Mouse (Mus musculus): Measurements from ENCODE around the gene Cd2bp2. TPM values are rescaled to one million over a fixed set of nuclear protein-coding genes. Genes with fewer than 3 reads are reported as not detected.
A peak's percentile ranks its signal among the peaks of the same experiment; 100 is the strongest.

Cd2bp2 gene
- total and polyA plus RNA-seq, 3 experiments = 18.2 to 35.2 (median 33.4) TPM

DNA sequence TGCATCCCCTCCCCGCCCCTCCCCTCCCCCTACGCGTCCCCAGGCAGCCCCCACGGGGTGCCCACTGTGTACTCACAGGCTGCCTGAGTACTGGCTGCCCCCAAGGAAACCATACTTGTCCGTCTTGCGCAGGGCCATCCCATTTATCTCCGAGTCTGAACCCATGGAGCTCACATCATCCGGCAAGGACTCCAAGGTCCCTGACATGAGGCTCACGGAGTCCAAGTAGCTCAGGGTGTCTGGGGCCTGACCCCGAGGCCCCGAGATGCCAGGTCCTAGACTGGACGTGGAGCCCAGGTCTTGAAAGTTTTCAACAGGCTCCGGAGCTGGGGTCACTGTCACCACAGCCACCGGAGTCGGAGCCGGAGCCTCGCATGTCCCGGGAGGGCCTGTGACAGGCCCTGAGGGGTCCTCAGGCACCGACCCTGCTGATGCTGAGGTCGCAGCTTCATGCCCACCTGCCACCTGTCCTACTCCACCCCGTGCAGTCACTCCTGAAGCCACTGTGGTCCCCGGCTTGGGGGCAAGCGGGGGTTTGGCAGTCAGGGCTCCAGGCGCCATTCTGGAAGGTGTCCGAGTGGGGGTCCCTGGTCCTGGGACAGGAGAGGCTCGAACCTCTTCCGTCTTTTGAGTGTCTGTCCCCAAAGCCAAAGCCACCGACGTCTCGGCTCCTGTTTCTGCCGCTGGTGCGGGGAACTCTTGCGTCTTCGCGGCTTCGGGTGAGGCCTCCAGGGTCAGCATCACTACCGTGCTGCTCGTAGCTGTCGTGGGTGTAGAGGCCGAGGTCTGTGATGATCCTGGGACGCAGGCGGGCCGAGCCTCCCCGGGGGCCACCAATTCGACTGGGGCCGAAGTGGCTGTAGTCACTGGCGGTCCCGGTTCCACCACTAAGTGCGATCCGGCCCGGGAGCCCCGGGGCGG, 11.8 kb upstream of the Cd2bp2 start:
- intact Hi-C loops (cut with DNase I) = loop anchor here (1.0 to 10.0 kb wide), 2 partner anchors 11 to 623 kb away; partner anchors contain the start of genes Apobr, Cd2bp2 and Cln3

DNA sequence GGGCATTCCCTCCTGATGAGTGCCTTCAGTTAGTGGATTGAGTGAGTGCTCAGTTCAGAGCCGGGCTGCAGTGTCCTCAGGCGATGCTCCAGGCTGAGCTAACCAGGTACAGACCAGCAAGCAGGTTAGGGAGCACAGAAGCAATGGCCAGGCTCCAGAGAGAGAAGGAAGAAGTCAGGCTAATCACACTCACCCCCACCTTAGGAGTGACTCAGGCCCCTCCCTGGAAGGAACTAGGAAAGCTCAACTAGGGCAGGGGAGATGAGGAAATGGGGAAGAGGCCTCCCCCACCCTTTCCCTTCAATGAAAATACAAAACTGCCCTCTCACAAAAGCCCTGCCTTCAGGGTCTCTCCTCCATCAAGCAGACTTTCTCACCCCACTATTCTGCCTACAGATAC, 10.8 kb upstream of the Cd2bp2 start:
- intact Hi-C loops (cut with DNase I) = loop anchor here (10.0 kb wide), 1 partner anchor 622 kb away; the partner anchor contains the start of genes Apobr and Cln3
- Histone ChIP-seq H3K9ac (ENCODE audit: low read depth, low read length) (peak overlapping the region; percentile 90), H3K36me3 (ENCODE audit: control insufficient read depth, insufficient read depth, low read length) (no peaks in the 10 kb centered on the region), H3K4me3 (peak overlapping the region; percentile 78), H3K27ac (peak overlapping the region; percentile 15; the same call in 1 of the 2 replicates), H3K4me1 (ENCODE audit: control insufficient read depth, insufficient read depth, low read length) (peaks cover 2% of the 10 kb centered on the region; the same call in 1 of the 2 replicates), H3K79me2 (replicated peaks; ENCODE audit: control insufficient read depth, insufficient read depth, low read length) (peaks cover 3% of the 10 kb centered on the region), H3K27me3 (ENCODE audit: control insufficient read depth, insufficient read depth, low read length) (no peaks in the 10 kb centered on the region)
- DNase-seq = no peak
- 26% methylated on average over 2 of the region's 2 CpGs for WGBS
- TF ChIP-seq POLR2A (IDR thresholded peaks at IDR 0.05; ENCODE audit: insufficient read depth, low read depth, low read length) (no peak), CTCF (IDR thresholded peaks at IDR 0.05) (no peak), EP300 (IDR thresholded peaks at IDR 0.05; ENCODE audit: insufficient read depth, low read depth, low read length) (no peak)

More for the DNA sequence above, 11.8 kb upstream of the Cd2bp2 start:
- Histone ChIP-seq H3K4me1 (ENCODE audit: control insufficient read depth, insufficient read depth, low read length) (peaks cover 2% of the 10 kb centered on the region; the same call in 1 of the 2 replicates), H3K27me3 (ENCODE audit: control insufficient read depth, insufficient read depth, low read length) (no peaks in the 10 kb centered on the region), H3K36me3 (ENCODE audit: control insufficient read depth, insufficient read depth, low read length) (no peaks in the 10 kb centered on the region), H3K79me2 (replicated peaks; ENCODE audit: control insufficient read depth, insufficient read depth, low read length) (peaks cover 3% of the 10 kb centered on the region), H3K4me3 (peak overlapping the region; percentile 78), H3K9ac (ENCODE audit: low read depth, low read length) (peak overlapping the region; percentile 90), H3K27ac (peak overlapping the region; percentile 85)
- TF ChIP-seq EP300 (IDR thresholded peaks at IDR 0.05; ENCODE audit: insufficient read depth, low read depth, low read length) (no peak), POLR2A (IDR thresholded peaks at IDR 0.05; ENCODE audit: insufficient read depth, low read depth, low read length) (no peak), CTCF (IDR thresholded peaks at IDR 0.05) (no peak)
- DNase-seq = peak in 1 of 2 experiments; percentile 34
- WGBS = under 1% methylated on average over 53 of the region's 53 CpGs

- Histone ChIP-seq H3K36me3 (ENCODE audit: control insufficient read depth, insufficient read depth, low read length) (no peaks in the 10 kb centered on the region; the same call in 1 of the 2 replicates), H3K4me3 (peak overlapping the region; percentile 68), H3K4me1 (ENCODE audit: control insufficient read depth, insufficient read depth, low read length) (peaks cover 7% of the 10 kb centered on the region), H3K27me3 (ENCODE audit: control insufficient read depth, insufficient read depth, low read length) (no peaks in the 10 kb centered on the region), H3K9ac (ENCODE audit: low read depth, low read length) (no peak overlapping the region), H3K27ac (peak overlapping the region; percentile 70; the same call in 1 of the 2 replicates), H3K79me2 (replicated peaks; ENCODE audit: control insufficient read depth, insufficient read depth, low read length) (peaks cover 2% of the 10 kb centered on the region; the same call in 1 of the 2 replicates)
- WGBS = 42% methylated on average over 11 of the region's 11 CpGs
- intact Hi-C loops (cut with DNase I) = loop anchor here (1.0 to 10.0 kb wide), 2 partner anchors 12 to 182 kb away; partner anchors contain the start of genes Mvp, Mylpf, Pagr1a and Pagr1b
- no peak for DNase-seq
- no peak for TF ChIP-seq CTCF (IDR thresholded peaks at IDR 0.05)
Measured at GRCm38 (mm10) chr7:127196484-127196883, 634 bp upstream of the Cd2bp2 start.

DNA sequence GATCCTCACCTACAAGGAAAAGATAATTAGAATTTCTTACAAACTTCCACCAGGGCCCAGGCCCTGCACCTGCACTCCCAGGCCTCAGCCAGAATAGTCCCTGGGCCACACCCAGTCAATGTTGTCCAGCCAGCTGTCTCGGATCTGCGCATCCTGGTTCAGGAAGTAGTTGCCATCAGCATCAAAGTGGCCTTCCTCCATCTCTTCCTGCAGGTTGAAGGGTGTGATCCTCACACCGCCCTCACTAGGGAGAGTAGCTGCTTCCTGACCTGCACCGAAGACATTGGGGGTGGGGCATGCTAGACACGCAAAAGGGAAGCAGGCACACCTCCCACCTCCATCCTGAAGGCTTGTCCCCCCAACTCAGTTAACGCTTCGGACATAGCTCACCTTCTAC, 1.2 kb downstream of the Cd2bp2 start:
- Histone ChIP-seq H3K27ac (no peak overlapping the region), H3K4me3 (peak overlapping the region; percentile 68; the same call in 1 of the 2 replicates), H3K79me2 (replicated peaks; ENCODE audit: control insufficient read depth, insufficient read depth, low read length) (peaks cover 2% of the 10 kb centered on the region; the same call in 1 of the 2 replicates), H3K9ac (ENCODE audit: low read depth, low read length) (no peak overlapping the region), H3K36me3 (ENCODE audit: control insufficient read depth, insufficient read depth, low read length) (no peaks in the 10 kb centered on the region; the same call in 1 of the 2 replicates), H3K27me3 (ENCODE audit: control insufficient read depth, insufficient read depth, low read length) (no peaks in the 10 kb centered on the region), H3K4me1 (ENCODE audit: control insufficient read depth, insufficient read depth, low read length) (peaks cover 7% of the 10 kb centered on the region)
- 48% methylated on average over 7 of the region's 7 CpGs for WGBS
- DNase-seq = no peak
- intact Hi-C loops (cut with DNase I) = loop anchor here (10.0 kb wide), 1 partner anchor 180 kb away; the partner anchor contains the start of genes Mvp, Pagr1a and Pagr1b
- no peak for TF ChIP-seq CTCF (IDR thresholded peaks at IDR 0.05)
- TF ChIP-seq EP300 (IDR thresholded peaks at IDR 0.05; ENCODE audit: insufficient read depth, low read depth, low read length) = no peak
- no peak for TF ChIP-seq POLR2A (IDR thresholded peaks at IDR 0.05; ENCODE audit: insufficient read depth, low read depth, low read length)

GRCm38 (mm10) chr7:127194011-127194632, 1.7 kb downstream of the Cd2bp2 start:
- no peaks in the 10 kb centered on the region; the same call in 1 of the 2 replicates for H3K36me3 ChIP-seq (ENCODE audit: control insufficient read depth, insufficient read depth, low read length)

More at GRCm38 (mm10) chr7:127194011-127194632, 1.7 kb downstream of the Cd2bp2 start:
- WGBS = 84% methylated on average over 17 of the region's 17 CpGs
- Histone ChIP-seq H3K4me3 (no peak overlapping the region), H3K9ac (ENCODE audit: low read depth, low read length) (no peak overlapping the region), H3K79me2 (replicated peaks; ENCODE audit: control insufficient read depth, insufficient read depth, low read length) (peaks cover 2% of the 10 kb centered on the region; the same call in 1 of the 2 replicates), H3K27ac (no peak overlapping the region), H3K4me1 (ENCODE audit: control insufficient read depth, insufficient read depth, low read length) (peaks cover 7% of the 10 kb centered on the region), H3K27me3 (ENCODE audit: control insufficient read depth, insufficient read depth, low read length) (no peaks in the 10 kb centered on the region)
- intact Hi-C loops (cut with DNase I) = loop anchor here (10.0 kb wide), 1 partner anchor 179 kb away; the partner anchor contains the start of genes Mvp, Pagr1a and Pagr1b
- DNase-seq = no peak
- no peak for TF ChIP-seq CTCF (IDR thresholded peaks at IDR 0.05)
- TF ChIP-seq EP300 (IDR thresholded peaks at IDR 0.05; ENCODE audit: insufficient read depth, low read depth, low read length) = no peak
- no peak for TF ChIP-seq POLR2A (IDR thresholded peaks at IDR 0.05; ENCODE audit: insufficient read depth, low read depth, low read length)

Data from heart, adult 2 months (tissue).